Mouse (Mus musculus) cerebellum, adult 2 months (tissue): Measurements from ENCODE around the gene 2610042L04Rik.
"Not testable (repeated sequence)": the region's sequence is repeated elsewhere in the genome, so short reads cannot be mapped to it uniquely, and the experiment has no call there.

Experiments
- CTCF ChIP-seq: fragments of 200-500 bp; IDR thresholded peaks from 2 replicates; pipeline ENCODE4 v1.5.1; 2011; ENCODE audit warnings: low read depth, mild to moderate bottlenecking, control low read depth, low read length, moderate library complexity, borderline replicate concordance; ENCODE audit not compliant: insufficient read depth
- POLR2A ChIP-seq: fragments of 200-500 bp; IDR thresholded peaks from 2 replicates; pipeline ENCODE4 v1.6.1; 2011; ENCODE audit warnings: low read length, control low read depth, borderline replicate concordance; ENCODE audit not compliant: insufficient read depth

DNA sequence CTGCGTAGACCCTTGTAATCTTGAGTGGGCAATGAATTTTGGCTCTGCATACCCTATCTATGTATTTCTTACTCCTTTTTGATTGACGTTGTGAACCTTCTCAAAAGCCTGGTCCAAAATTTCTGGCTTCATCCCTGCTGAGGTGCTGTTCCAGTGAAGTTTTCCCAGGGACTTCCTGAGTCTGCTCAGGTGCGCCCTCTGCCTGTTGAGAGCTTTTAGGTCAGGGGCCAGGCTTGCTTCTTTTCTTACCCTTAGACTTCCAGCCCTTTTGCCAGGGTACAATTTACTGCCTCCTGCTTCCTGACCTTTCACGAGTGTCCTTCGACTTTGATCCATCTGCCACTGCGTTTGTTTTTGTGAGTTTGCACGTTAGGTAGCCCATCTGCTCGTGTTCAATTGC lies 943 bp downstream of the 2610042L04Rik start:
- TF ChIP-seq CTCF, POLR2A: not testable (repeated sequence)
